24 mouse cellular contexts compared by ENCODE assay signal in genomic region chr6:49275296-49275695, GRCm38 (mm10). TPM values are rescaled to one million over a fixed set of nuclear protein-coding genes. Genes with fewer than 3 reads are reported as not detected.
DNase-seq lines count a peak whose midpoint lies in the region; TF ChIP-seq lines count a peak whose summit lies in the region.
"Had no signal": no experiment of that assay in that cellular context is flagged by ENCODE, and none has a peak within 500 bp of the region (broad histone marks: within the 10 kb centered on the region; RNA-seq: fewer than 3 reads in every experiment).

No protein-coding gene starts in this region.

- H3K4me1 ChIP-seq in ES-Bruce4 (ENCODE audit: control insufficient read depth, insufficient read depth, low read length): no peaks in the 10 kb centered on the region
- H3K4me1 ChIP-seq in ES-E14 (ENCODE audit: control insufficient read depth in 2 of 2, insufficient read depth in 2 of 2, low read length in 2 of 2, poor library complexity in 1 of 2): peaks cover 0 to 8% of the 10 kb centered on the region in 2 experiments; a peak in 2 of 4 replicates
- H3K4me1 ChIP-seq: embryonic facial prominence, embryonic 13.5 days; embryonic facial prominence, embryonic 15.5 days had no signal

- no peak for TF ChIP-seq EP300 in ES-Bruce4 (IDR thresholded peaks at IDR 0.05; ENCODE audit: insufficient read depth, low read depth, low read length)

- H3K27ac ChIP-seq in ES-Bruce4 (ENCODE audit: insufficient read depth, low read length) (peak overlapping the region; percentile 95), ES-E14 (ENCODE audit: insufficient read depth, low read depth, low read length, poor library complexity, severe bottlenecking) (peak overlapping the region; percentile 98; the same call in 1 of the 2 replicates)
- H3K27ac ChIP-seq: embryonic facial prominence, embryonic 13.5 days; embryonic facial prominence, embryonic 15.5 days; forebrain, embryonic 10.5 days; forebrain, embryonic 12.5 days had no signal

- H3K9ac ChIP-seq in ES-Bruce4 (ENCODE audit: low read depth, poor library complexity, severe bottlenecking): no peak overlapping the region
- H3K9ac ChIP-seq in ES-E14 (ENCODE audit: insufficient read depth, low read depth, low read length, poor library complexity, severe bottlenecking): no peak overlapping the region
- H3K9ac ChIP-seq: embryonic facial prominence, embryonic 13.5 days; embryonic facial prominence, embryonic 15.5 days; forebrain, embryonic 12.5 days had no signal

- no peak for TF ChIP-seq POLR2A in ES-Bruce4 (IDR thresholded peaks at IDR 0.05; ENCODE audit: insufficient read depth, low read length)

- H3K9me3 ChIP-seq in ES-Bruce4 (replicated peaks; ENCODE audit: control insufficient read depth, insufficient read depth, low read length, poor library complexity, severe bottlenecking): peaks cover 48% of the 10 kb centered on the region
- peaks cover 15% of the 10 kb centered on the region for H3K9me3 ChIP-seq in ES-E14 (ENCODE audit: control insufficient read depth, insufficient read depth, low read depth, low read length)
- H3K9me3 ChIP-seq: embryonic facial prominence, embryonic 13.5 days; embryonic facial prominence, embryonic 15.5 days; forebrain, embryonic 12.5 days had no signal

- in situ Hi-C loops in ES-E14 (cut with MboI; ENCODE audit: low sequenced_read_pairs in 2 of 2, unreplicated experiment in 2 of 2): no loop called here

- DNase-seq in heart, adult 11 months: peak; percentile 14
- no peak for DNase-seq in heart, adult 8-10 months (ENCODE audit: low spot score)
- DNase-seq in ES-E14 (ENCODE audit: low read depth, low spot score) (no peak), ZHBTc4 (ENCODE audit: low read depth, low spot score) (peak; percentile 87)
- no peak for DNase-seq in kidney, adult 9 months
- no peak for DNase-seq in gastrocnemius, postnatal 14 days
- DNase-seq: adrenal gland, adult 2 months; adrenal gland, postnatal 10 days; adrenal gland, postnatal 25 days; B cell, adult 2 months; cerebellum, adult 11 months; cerebellum, adult 18-20 months; cerebellum, adult 8-10 months; cerebellum, adult 9-11 months; cerebellum, postnatal 14 days; cerebellum, postnatal 36 days; embryo, embryonic 11 days had no signal

- no peaks in the 10 kb centered on the region for H3K27me3 ChIP-seq in ES-Bruce4 (ENCODE audit: control insufficient read depth, insufficient read depth, low read length, poor library complexity, severe bottlenecking)
- H3K27me3 ChIP-seq: CH12.LX; embryonic facial prominence, embryonic 13.5 days; embryonic facial prominence, embryonic 15.5 days; forebrain, embryonic 12.5 days had no signal

- H3K4me3 ChIP-seq in ES-Bruce4 (ENCODE audit: low read depth, low read length) (no peak overlapping the region), ES-E14 (ENCODE audit: insufficient read depth in 1 of 2, low read depth in 1 of 2, low read length in 2 of 2, poor library complexity in 1 of 2, severe bottlenecking in 1 of 2) (no peak overlapping the region)
- H3K4me3 ChIP-seq: embryonic facial prominence, embryonic 13.5 days; embryonic facial prominence, embryonic 15.5 days; erythroblast, embryonic 14.5 days; forebrain, embryonic 10.5 days; forebrain, embryonic 12.5 days had no signal

- no peak for TF ChIP-seq CTCF in ES-Bruce4 (IDR thresholded peaks at IDR 0.05; ENCODE audit: low read depth, low read length)

- H3K36me3 ChIP-seq in ES-Bruce4 (ENCODE audit: control insufficient read depth, insufficient read depth, low read length, poor library complexity, severe bottlenecking): no peaks in the 10 kb centered on the region
- H3K36me3 ChIP-seq in ES-E14 (ENCODE audit: control insufficient read depth, insufficient read depth, low read length, poor library complexity, severe bottlenecking): peaks cover 8% of the 10 kb centered on the region; the same call in 1 of the 2 replicates
- H3K36me3 ChIP-seq: embryonic facial prominence, embryonic 13.5 days; embryonic facial prominence, embryonic 15.5 days; forebrain, embryonic 10.5 days; forebrain, embryonic 12.5 days had no signal

- intact Hi-C loops in gastrocnemius, postnatal 14 days (cut with DNase I; ENCODE audit: low total_unique reads): no loop called here

TF ChIP-seq in ES-E14, 5 proteins besides CTCF, POLR2A, EP300 and RAD21:
- no peak for TF ChIP-seq MAFK (IDR thresholded peaks at IDR 0.05; ENCODE audit: insufficient read depth, low read depth, low read length)
- TF ChIP-seq ZNF384 (IDR thresholded peaks at IDR 0.05; ENCODE audit: low read depth, low read length): no peak
- no peak for TF ChIP-seq CHD2 (IDR thresholded peaks at IDR 0.05; ENCODE audit: low read depth, low read length)

RNA-seq across cellular contexts. Expression of gene Tra2a, which starts 11.5 kb away (rescaled TPM):
- 10 to 100 TPM; 20.0 to 27.3 (median 24.3) TPM for total RNA-seq in heart, adult 8-10 months (2022)
- 312 and 328 TPM in 2 replicates for polyA plus RNA-seq in ES-Bruce4 (2011; ENCODE audit: insufficient read depth, insufficient read length, low read depth, missing spikeins)
- 105 and 136 TPM in 2 replicates for total RNA-seq in ES-E14 (2012; rRNA removed)
- total RNA-seq in gastrocnemius, postnatal 14 days (2021): 10 to 100 TPM; 15.8 to 18.1 TPM

RNA-seq across cellular contexts. Expression of gene Ccdc126, which starts 43.8 kb away (rescaled TPM):
- total RNA-seq in heart, adult 8-10 months (2022): 1 to 10 TPM; 4.1 to 5.2 (median 4.7) TPM
- polyA plus RNA-seq in ES-Bruce4 (2011; ENCODE audit: insufficient read depth, insufficient read length, low read depth, missing spikeins): 4.0 and 4.2 TPM in 2 replicates
- total RNA-seq in ES-E14 (2012; rRNA removed): 8.4 and 8.7 TPM in 2 replicates
- total RNA-seq in gastrocnemius, postnatal 14 days (2021): 1 to 10 TPM; 2.3 to 2.5 TPM
- polyA plus RNA-seq: erythroblast, embryonic 14.5 days had no signal

Comparison
In these comparisons a context has a peak if more than half of its experiments do, and no peak if none do; other contexts are left out.
1. DNase-seq: peak in heart, adult 11 months (single experiment) and ZHBTc4 (single experiment); none in heart, adult 8-10 months (single experiment), ES-E14 (single experiment), kidney, adult 9 months (single experiment) and gastrocnemius, postnatal 14 days (single experiment).